10 mouse cellular contexts compared by ENCODE assay signal in genomic region chr10:11306054-11306367, GRCm38 (mm10). TPM values are rescaled to one million over a fixed set of nuclear protein-coding genes. Genes with fewer than 3 reads are reported as not detected.
DNase-seq lines count a peak whose midpoint lies in the region; ATAC-seq and TF ChIP-seq lines count a peak whose summit lies in the region.
"Had no signal": no experiment of that assay in that cellular context is flagged by ENCODE, and none has a peak within 500 bp of the region (broad histone marks: within the 10 kb centered on the region; RNA-seq: fewer than 3 reads in every experiment).

No protein-coding gene starts in this region.

- peak overlapping the region; percentile 24; the same call in 1 of the 2 replicates for H3K4me3 ChIP-seq in G1E (ENCODE audit: low read depth, low read length)
- no peak overlapping the region for H3K4me3 ChIP-seq in forebrain, embryonic 14.5 days (ENCODE audit: low read depth, low read length)
- H3K4me3 ChIP-seq: embryonic facial prominence, embryonic 10.5 days had no signal

- H3K9me3 ChIP-seq in G1E (replicated peaks), result no peaks in the 10 kb centered on the region
- no peaks in the 10 kb centered on the region for H3K9me3 ChIP-seq in forebrain, embryonic 14.5 days (replicated peaks; ENCODE audit: control insufficient read depth, low read length)
- H3K9me3 ChIP-seq: embryonic facial prominence, embryonic 10.5 days had no signal

- H3K4me1 ChIP-seq in G1E (ENCODE audit: insufficient read depth, low read depth, low read length), result peaks cover 30% of the 10 kb centered on the region
- no peaks in the 10 kb centered on the region for H3K4me1 ChIP-seq in forebrain, embryonic 14.5 days (ENCODE audit: control insufficient read depth, insufficient read depth, low read length)
- H3K4me1 ChIP-seq: embryonic facial prominence, embryonic 10.5 days had no signal

- peak; percentile 92 for DNase-seq in heart, adult 11 months
- DNase-seq in heart, postnatal 25 days (ENCODE audit: low spot score), result no peak
- no peak for DNase-seq in G1E (ENCODE audit: low spot score)
- peak; percentile 18 to 21 for DNase-seq in gastrocnemius, postnatal 36 days
- peak; percentile 56 to 69 for DNase-seq in lung, adult 18-20 months
- no peak for DNase-seq in ovary, postnatal 10 days (ENCODE audit: low spot score)
- DNase-seq in forebrain, embryonic 14.5 days (ENCODE audit: low spot score), result no peak
- DNase-seq: midbrain, embryonic 14.5 days had no signal

- H3K27ac ChIP-seq in forebrain, embryonic 14.5 days (ENCODE audit: low read depth, low read length), result no peak overlapping the region
- H3K27ac ChIP-seq: embryonic facial prominence, embryonic 10.5 days had no signal

- WGBS in forebrain, embryonic 14.5 days, result 53% methylated on average over 2 of the region's 2 CpGs

- intact Hi-C loops in heart, postnatal 25 days (cut with DNase I), result no loop called here
- intact Hi-C loops in gastrocnemius, postnatal 36 days (cut with DNase I), result no loop called here

- H3K4me2 ChIP-seq in forebrain, embryonic 14.5 days (ENCODE audit: low read length), result no peak overlapping the region

- no peak for ATAC-seq in G1E (ENCODE audit: extremely low read depth, insufficient number of reproducible peaks, low FRiP score, poor library complexity, severe bottlenecking)
- no peak for ATAC-seq in CD4-positive, CD25-positive, alpha-beta regulatory T cell, adult 4 months
- no peak for ATAC-seq in forebrain, embryonic 14.5 days

- H3K9ac ChIP-seq in forebrain, embryonic 14.5 days (ENCODE audit: low read length), result no peak overlapping the region

- H3K27me3 ChIP-seq in G1E (ENCODE audit: insufficient read depth, low read length), result no peaks in the 10 kb centered on the region
- no peaks in the 10 kb centered on the region for H3K27me3 ChIP-seq in forebrain, embryonic 14.5 days (replicated peaks; ENCODE audit: control insufficient read depth, insufficient read depth, low read length)

- H3K36me3 ChIP-seq in G1E (replicated peaks), result peaks cover 9% of the 10 kb centered on the region
- no peaks in the 10 kb centered on the region for H3K36me3 ChIP-seq in forebrain, embryonic 14.5 days (ENCODE audit: control insufficient read depth, insufficient read depth, low read length)

- TF ChIP-seq CTCF in G1E (IDR thresholded peaks at IDR 0.05; ENCODE audit: low read depth, low read length), result no peak

RNA-seq across cellular contexts. Expression of gene Fbxo30, which starts 24.9 kb away (rescaled TPM):
- total RNA-seq in heart, postnatal 25 days (2021), result 10 to 100 TPM; 26.7 to 29.8 TPM
- total RNA-seq in G1E (2014; fragmentation: Nextera tagmentation), result 37.2 and 55.6 TPM in 2 replicates
- total RNA-seq in G1E (2017), result 22.0 and 26.9 TPM in 2 replicates
- polyA plus RNA-seq in G1E (2012), result 2.7 and 3.0 TPM in 2 replicates
- 10 to 100 TPM; 13.3 to 15.3 TPM for total RNA-seq in gastrocnemius, postnatal 36 days (2021)
- polyA plus RNA-seq in CD4-positive, CD25-positive, alpha-beta regulatory T cell, adult 4 months (2017; shearing (Covaris generic)), result 1 to 10 TPM; 1.2 to 1.6 TPM
- polyA plus RNA-seq in forebrain, embryonic 14.5 days (2014; fragmentation: Nextera tagmentation; extraction: Ambion mirVana), result 15.1 and 16.4 TPM in 2 replicates

RNA-seq across cellular contexts. Expression of gene Epm2a, which starts 37.2 kb away (rescaled TPM):
- 10 to 100 TPM; 28.4 to 28.6 TPM for total RNA-seq in heart, postnatal 25 days (2021)
- 4.2 and 4.9 TPM in 2 replicates for total RNA-seq in G1E (2014; fragmentation: Nextera tagmentation)
- 14.9 and 15.0 TPM in 2 replicates for total RNA-seq in G1E (2017)
- polyA plus RNA-seq in G1E (2012), result 1.6 and 1.7 TPM in 2 replicates
- total RNA-seq in gastrocnemius, postnatal 36 days (2021), result 10 to 100 TPM; 62.3 to 79.8 TPM
- not detected for polyA plus RNA-seq in CD4-positive, CD25-positive, alpha-beta regulatory T cell, adult 4 months (2017; shearing (Covaris generic))
- polyA plus RNA-seq in forebrain, embryonic 14.5 days (2014; fragmentation: Nextera tagmentation; extraction: Ambion mirVana), result 1.0 and 1.1 TPM in 2 replicates

Comparison
In these comparisons a context has a peak if more than half of its experiments do, and no peak if none do; other contexts are left out.
1. DNase-seq: peak in heart, adult 11 months (single experiment), gastrocnemius, postnatal 36 days (2 of 2) and lung, adult 18-20 months (2 of 2); none in heart, postnatal 25 days (single experiment), G1E (single experiment), ovary, postnatal 10 days (single experiment) and forebrain, embryonic 14.5 days (single experiment).